Mouse (Mus musculus) lung, postnatal 10 days (tissue): Measurements from ENCODE around the gene Sdk1.

Experiments
- DNase-seq: peaks from one replicate; pipeline ENCODE4 v3.0.0; 2021

Sdk1 gene

DNA sequence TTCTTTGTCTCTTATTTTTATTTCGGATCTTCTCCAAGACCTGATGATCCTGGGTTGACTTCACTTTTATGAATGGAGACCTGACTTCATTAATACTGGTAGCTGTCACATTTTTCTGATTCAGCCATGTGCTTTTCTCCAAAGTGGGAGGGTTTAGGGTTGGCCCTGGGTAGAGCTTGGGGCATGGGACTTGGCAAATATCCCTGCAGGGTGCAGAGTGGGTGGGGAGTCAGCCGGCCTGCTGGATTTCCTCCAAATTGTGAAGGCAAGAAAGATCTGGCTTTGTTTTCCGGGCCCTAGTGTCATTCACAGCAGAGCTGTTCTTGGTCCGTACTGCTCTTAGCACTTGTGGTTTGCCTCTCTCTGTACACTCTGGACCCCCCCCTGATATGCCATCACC is 103.1 kb downstream of the Sdk1 start:
- DNase-seq: peak; percentile 26

DNA sequence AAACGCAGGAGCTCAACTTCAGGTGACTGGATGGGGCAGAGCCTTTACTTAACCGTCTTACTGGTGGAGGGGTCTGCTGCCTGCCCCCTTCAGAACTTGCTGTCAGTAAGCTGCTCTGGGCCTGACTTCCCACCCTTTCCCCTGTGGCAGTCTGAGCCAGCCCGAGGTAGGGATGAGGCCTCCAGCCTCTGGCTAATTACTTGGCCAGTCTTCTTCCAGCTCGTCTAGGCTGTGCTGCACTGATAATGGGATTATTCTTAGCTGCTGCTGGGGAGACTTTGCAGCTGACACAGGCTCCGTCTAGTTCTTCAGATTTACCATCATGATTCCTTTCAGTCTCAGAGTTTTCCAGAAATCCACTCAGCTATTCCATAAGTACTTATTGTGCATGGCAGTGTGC is 104.2 kb downstream of the Sdk1 start:
- peak; percentile 19 for DNase-seq

DNA sequence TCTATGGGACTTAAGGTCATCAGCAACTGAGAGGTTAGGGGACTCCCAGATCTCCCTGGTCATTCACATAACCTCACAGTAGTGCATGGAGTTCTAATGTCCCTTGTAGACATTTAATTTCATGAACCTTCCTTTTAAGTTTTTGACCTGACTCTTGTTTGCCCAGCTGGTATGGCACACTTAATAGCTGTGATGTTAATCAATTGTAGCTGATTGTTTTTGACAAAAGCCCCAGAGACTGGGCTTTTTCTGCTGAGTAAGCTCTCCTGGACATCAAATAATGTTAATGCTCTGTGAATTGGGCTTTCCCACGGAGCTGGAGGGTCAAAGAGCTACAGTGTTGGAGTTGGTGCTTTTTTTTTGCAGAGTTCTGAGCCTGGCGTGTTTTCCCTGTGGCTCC is 121.4 kb downstream of the Sdk1 start:
- DNase-seq: no peak

- no peak for DNase-seq
These were observed 122.7 kb downstream of the Sdk1 start for GRCm38 (mm10) chr5:141363956-141364355.

GRCm38 (mm10) chr5:141368567-141368966 is 127.3 kb downstream of the Sdk1 start:
- peak; percentile 45 for DNase-seq

- DNase-seq: no peak
These were observed 133.5 kb downstream of the Sdk1 start for GRCm38 (mm10) chr5:141374797-141375196.

DNA sequence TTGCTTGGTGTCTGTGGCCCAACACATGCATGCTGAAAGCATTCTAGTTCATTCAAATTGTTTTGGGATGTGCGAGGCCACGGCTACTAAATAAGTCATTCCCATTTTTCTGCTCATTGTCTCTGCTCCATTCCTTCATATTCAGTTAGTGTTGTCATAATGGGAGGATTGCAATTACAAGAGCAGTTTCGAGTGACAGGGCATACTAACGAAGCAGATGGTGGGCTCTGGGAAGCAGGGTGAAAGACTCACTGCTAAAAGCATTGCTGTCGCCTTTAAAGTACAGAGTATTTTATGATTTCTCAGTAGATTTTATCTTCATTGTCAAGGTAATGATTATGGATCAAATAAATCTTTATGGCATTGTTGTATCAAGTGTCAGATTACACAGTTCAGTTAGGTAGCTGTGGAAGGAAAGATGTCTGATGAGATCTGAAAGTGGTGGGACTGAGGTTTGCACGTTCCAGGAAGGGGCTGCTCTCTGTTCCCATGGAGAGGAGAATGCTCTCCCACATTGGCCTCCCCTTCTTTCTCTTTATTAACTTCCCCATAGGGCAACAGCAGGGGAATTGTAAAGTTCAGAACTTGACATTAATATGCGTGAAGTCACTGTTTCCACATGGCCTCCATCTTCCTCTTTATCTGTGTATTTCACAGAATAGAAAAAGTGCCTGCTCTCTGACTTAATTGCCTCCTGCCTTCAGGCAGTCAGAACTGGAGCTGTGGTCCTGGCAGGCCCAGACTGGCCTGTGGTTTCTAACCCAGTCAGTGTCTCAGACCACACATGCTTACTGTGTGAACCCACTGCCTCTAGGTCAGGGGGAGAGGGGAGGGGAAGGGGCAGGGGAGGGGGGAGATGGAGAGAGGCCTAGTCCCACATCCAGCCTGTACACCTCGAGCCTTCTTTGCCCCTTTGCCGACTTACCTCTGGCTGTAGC is 138.8 kb downstream of the Sdk1 start:
- no peak for DNase-seq

GRCm38 (mm10) chr5:141380774-141381156 is 139.5 kb downstream of the Sdk1 start:
- DNase-seq: no peak

DNA sequence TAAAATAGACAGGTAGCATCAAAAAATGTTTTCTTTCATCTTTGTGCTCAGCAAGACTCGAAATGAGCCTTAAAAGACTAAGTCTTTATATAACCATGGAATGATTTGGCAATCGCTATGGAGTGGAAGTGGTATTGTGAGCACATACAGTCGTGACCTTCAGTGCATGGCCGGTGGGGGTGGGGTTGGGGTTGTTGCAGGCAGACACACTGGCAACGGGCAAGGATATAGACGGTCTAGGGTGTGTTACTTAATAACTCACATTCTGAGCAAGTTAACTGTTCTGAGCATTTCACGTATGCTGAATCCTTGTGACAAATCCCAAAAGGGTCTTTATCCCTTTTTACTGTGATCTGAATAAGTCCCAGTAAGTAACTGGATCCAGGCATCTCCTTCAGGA is 140.3 kb downstream of the Sdk1 start:
- no peak for DNase-seq

GRCm38 (mm10) chr5:141382246-141382835 is 141.1 kb downstream of the Sdk1 start:
- DNase-seq: no peak

DNA sequence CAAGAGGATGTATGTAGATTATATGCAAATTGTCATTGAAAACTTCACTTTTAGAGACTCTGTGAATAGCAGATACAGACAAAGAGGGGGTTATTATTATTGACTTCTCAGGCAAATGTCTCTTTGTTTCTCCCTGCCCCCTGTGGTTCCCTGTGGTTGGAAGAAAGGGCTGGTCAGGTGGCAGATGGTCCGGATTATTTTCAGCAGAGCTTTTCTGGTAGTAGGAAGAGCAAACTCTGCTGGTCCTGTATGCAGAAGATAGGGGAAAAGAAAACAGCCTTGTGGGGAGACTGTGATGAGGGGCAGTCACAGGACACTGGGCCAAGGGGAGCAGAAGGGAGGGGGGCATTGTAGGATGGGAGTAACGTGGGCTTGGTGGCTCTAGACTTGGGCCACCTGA is 147.2 kb downstream of the Sdk1 start:
- no peak for DNase-seq

DNA sequence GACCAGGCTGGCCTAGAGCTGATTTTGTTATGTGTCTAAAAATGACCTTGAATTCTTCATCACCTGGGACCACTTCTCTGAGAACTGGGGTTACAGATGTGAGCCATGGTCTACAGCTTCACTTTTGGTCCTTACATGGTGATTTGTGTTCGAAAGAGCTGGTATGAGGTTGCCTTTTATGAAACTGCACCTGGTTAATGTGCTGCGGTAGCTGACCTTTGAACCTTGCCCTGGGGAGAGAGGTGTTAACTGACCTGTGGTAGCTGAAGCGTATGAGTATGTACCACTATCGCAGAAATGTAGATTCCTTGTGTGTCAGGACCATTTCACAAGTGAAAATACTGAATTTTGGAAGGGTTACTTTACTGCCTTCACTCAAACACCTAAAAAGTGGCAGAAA is 149.3 kb downstream of the Sdk1 start:
- no peak for DNase-seq

GRCm38 (mm10) chr5:141391153-141391552 is 149.9 kb downstream of the Sdk1 start:
- DNase-seq: no peak

GRCm38 (mm10) chr5:141393846-141394245 is 152.6 kb downstream of the Sdk1 start:
- no peak for DNase-seq

DNA sequence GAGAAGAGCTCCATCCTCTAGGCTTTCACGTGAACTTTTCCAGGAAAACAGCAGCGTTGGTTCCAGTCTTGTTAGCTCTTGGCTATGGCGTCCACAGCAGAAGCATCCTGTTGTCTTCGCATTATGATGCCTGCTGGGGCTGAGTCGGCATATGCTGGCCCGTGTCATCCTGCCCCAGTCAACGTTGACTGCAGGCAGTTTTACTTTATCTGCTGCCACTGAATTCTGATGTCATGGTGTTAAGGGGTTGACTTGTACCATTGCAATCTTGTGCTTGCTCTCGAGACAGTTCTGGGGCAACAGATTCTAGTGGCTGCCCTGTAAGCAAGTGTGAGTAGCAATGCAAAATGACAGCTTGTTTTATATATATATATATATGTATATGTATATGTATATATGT is 153.3 kb downstream of the Sdk1 start:
- DNase-seq: no peak

GRCm38 (mm10) chr5:141403741-141404140 is 162.5 kb downstream of the Sdk1 start:
- no peak for DNase-seq

- DNase-seq: no peak
These were observed 163.4 kb downstream of the Sdk1 start for GRCm38 (mm10) chr5:141404651-141405050.

GRCm38 (mm10) chr5:141406926-141407325 is 165.6 kb downstream of the Sdk1 start:
- DNase-seq: no peak

DNA sequence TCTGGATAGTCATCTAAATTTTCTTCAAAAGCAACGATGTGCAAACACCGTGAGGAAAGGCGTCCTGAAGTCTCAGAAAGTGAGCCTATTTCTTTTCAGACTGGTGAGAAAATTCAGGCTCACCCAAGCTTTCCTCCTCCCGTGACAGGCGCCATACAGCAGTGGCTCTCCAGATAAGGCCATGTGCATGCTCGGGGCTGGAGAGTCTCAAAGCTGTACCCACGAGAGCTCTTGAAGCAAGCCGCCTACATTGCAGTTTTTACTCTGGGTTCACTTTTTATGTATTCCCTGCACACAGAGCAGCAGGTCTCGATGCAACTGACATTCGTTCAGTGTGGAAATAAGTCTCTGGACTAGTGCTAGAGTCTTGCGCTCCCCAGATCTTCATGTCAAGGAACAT is 171.7 kb downstream of the Sdk1 start:
- DNase-seq: no peak

GRCm38 (mm10) chr5:141415644-141416243 is 174.5 kb downstream of the Sdk1 start:
- no peak for DNase-seq

GRCm38 (mm10) chr5:141428132-141428531 is 186.8 kb downstream of the Sdk1 start:
- no peak for DNase-seq

GRCm38 (mm10) chr5:141433286-141433685 is 192.0 kb downstream of the Sdk1 start:
- DNase-seq: no peak

DNA sequence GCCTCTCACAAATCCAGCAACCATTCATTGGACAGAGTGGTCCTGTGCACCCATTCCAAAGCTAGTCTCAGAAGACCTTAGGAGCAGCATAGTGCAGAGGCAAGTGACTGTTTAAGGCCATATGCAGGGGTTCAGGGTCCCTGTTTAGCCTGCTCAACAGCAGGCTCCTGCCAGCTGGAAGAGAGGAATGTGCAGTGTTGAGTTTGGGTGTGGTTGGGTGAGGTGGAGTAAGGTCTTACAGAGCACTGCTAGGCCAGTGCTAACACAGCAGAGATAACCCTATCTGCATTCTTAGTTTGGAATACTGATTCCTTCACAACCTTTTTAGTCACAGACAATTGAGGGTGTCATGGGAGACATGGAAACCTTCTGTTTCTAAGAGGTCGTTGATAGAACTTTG is 206.0 kb downstream of the Sdk1 start:
- no peak for DNase-seq

- DNase-seq: no peak
These were observed 222.1 kb downstream of the Sdk1 start for GRCm38 (mm10) chr5:141463417-141463816.
